Comparison of ENCODE assay signal across 10 mouse cellular contexts in genomic region chr2:129116368-129116739, GRCm38 (mm10).
"Had no signal": no experiment of that assay in that cellular context is flagged by ENCODE, and none has a peak within 500 bp of the region (broad histone marks: within the 10 kb centered on the region; RNA-seq: fewer than 3 reads in every experiment).

No protein-coding gene starts in this region.

- H3K4me3 ChIP-seq: left cerebral cortex, adult 2 months; limb, embryonic 10.5 days; liver, embryonic 15.5 days; midbrain, embryonic 13.5 days had no signal

- ATAC-seq: lung, postnatal 0 days; midbrain, embryonic 13.5 days had no signal

- H3K4me2 ChIP-seq: liver, embryonic 11.5 days; liver, embryonic 15.5 days; midbrain, embryonic 13.5 days had no signal

- H3K9me3 ChIP-seq: limb, embryonic 10.5 days; liver, embryonic 15.5 days; midbrain, embryonic 13.5 days had no signal

- DNase-seq: lung, adult 2 months; lung, postnatal 36 days; right cerebral cortex, adult 18-20 months; right cerebral cortex, postnatal 25 days had no signal

- H3K27ac ChIP-seq: left cerebral cortex, adult 2 months; limb, embryonic 10.5 days; liver, embryonic 15.5 days; midbrain, embryonic 13.5 days had no signal

- H3K27me3 ChIP-seq: liver, embryonic 15.5 days; midbrain, embryonic 13.5 days had no signal

- H3K4me1 ChIP-seq: limb, embryonic 10.5 days; liver, embryonic 15.5 days; midbrain, embryonic 13.5 days had no signal

- H3K9ac ChIP-seq: liver, embryonic 15.5 days; midbrain, embryonic 13.5 days had no signal
